Mouse (Mus musculus): ENCODE results near the gene Gm20773. TPM values are rescaled to one million over a fixed set of nuclear protein-coding genes. Genes with fewer than 3 reads are reported as not detected.
"Not testable (repeated sequence)": the region's sequence is repeated elsewhere in the genome, so short reads cannot be mapped to it uniquely, and the experiment has no call there.

The Gm20773 gene
- not detected in 2 replicates for polyA plus RNA-seq (2015; fragmentation: Nextera tagmentation; extraction: Ambion mirVana)

DNA sequence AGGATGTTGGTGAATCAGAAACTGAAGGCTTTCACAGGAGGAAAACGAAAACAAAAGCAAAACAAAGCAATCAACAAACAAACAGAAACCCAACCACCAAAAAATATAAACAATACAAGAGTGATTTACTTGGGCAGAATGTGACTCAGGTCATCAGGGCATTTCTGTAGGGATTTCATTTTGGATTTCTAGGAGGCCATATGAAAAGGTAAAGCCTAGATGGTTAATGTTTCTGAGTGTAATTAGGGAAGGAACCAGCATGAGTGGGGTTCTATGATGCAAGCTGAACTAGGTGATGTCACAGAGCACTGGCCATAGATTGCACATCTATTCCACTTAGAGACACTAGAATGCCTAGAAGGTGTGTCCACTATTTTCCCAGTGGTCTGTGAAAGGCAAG, at the start of gene Gm20773:
TSS of gene Gm20773 (plus strand) at position 301 of the 400 bp plus-strand sequence.
- not testable (repeated sequence) for H3K9ac ChIP-seq; H3K4me3 ChIP-seq; H3K9me3 ChIP-seq; H3K27ac ChIP-seq (replicated peaks); H3K4me1 ChIP-seq (replicated peaks); H3K27me3 ChIP-seq; H3K4me2 ChIP-seq; ATAC-seq (ENCODE audit: low FRiP score, low read depth); H3K36me3 ChIP-seq
- no CpG with 5 or more reads among the region's 1 CpGs for WGBS

DNA sequence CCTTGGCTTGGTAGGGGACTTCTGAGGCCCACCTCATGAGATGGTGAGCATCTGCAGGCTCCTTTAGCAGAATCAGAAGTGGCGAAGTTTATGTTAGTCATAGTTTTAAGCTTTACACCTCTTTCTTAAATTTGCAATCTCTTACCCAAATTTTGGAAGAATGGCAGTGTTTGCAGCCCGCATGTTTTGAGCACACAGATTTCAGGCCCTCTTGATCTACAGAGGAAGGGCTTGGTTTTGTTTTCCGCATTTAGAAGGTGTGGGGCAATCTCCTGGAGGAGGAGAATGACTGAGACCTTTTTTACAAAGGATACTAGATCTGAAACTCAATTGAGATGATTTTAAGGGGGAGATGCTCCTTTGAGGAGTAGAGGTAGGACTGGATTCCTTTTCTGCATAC, 28.3 kb upstream of the Gm20773 start, which contains the start of gene Gm21866:
TSS of gene Gm21866 (minus strand) at position 101 of the 400 bp plus-strand sequence.
- not testable (repeated sequence) for H3K4me2 ChIP-seq; H3K36me3 ChIP-seq; H3K9ac ChIP-seq; ATAC-seq (ENCODE audit: low FRiP score, low read depth); H3K4me1 ChIP-seq (replicated peaks); H3K27ac ChIP-seq (replicated peaks); H3K9me3 ChIP-seq; H3K27me3 ChIP-seq; H3K4me3 ChIP-seq
- WGBS, result 83% methylated on average over 1 of the region's 3 CpGs

Other genes starting within 250 kb of the Gm20773 start
- gene Gm21440, start 241.6 kb upstream of the Gm20773 start, polyA plus RNA-seq (2015; fragmentation: Nextera tagmentation; extraction: Ambion mirVana), result not detected in 2 replicates
- gene Gm21454, start 241.6 kb upstream of the Gm20773 start, polyA plus RNA-seq (2015; fragmentation: Nextera tagmentation; extraction: Ambion mirVana), result not detected in 2 replicates
- not detected in 2 replicates for gene Gm21725, start 145.0 kb upstream of the Gm20773 start, polyA plus RNA-seq (2015; fragmentation: Nextera tagmentation; extraction: Ambion mirVana)
- not detected in 2 replicates for gene Gm21866, start 28.4 kb upstream of the Gm20773 start, polyA plus RNA-seq (2015; fragmentation: Nextera tagmentation; extraction: Ambion mirVana)

All from hindbrain, embryonic 15.5 days (tissue).